Mouse (Mus musculus) CD8-positive naive resting alpha-beta T cell, adult 57 days (primary cell): ENCODE data around the gene Olfr152. TPM values are rescaled to one million over a fixed set of nuclear protein-coding genes. Genes with fewer than 3 reads are reported as not detected.

Experiments
- total RNA-seq: library from RNA; stranded (reverse); gene quantifications from one replicate; pipeline ENCODE4 v1.2.4, GENCODE M21; 2023

Olfr152 gene
- total RNA-seq, result not detected

GRCm38 (mm10) chr2:87779183-87779582, at the start of gene Olfr152:
Gene Olfr152, plus strand, starts transcription at chr2:87779483.

GRCm38 (mm10) chr2:87739878-87740277, 39.4 kb upstream of the Olfr152 start, which contains the start of gene Olfr1138:
Gene Olfr1138, minus strand, starts transcription at chr2:87739978.

GRCm38 (mm10) chr2:87743452-87743851, 35.8 kb upstream of the Olfr152 start, which contains the start of gene Olfr1140:
Gene Olfr1140, plus strand, starts transcription at chr2:87743752.

GRCm38 (mm10) chr2:87753891-87754290, 25.4 kb upstream of the Olfr152 start, which contains the start of gene Olfr1141:
Gene Olfr1141, minus strand, starts transcription at chr2:87753991.

GRCm38 (mm10) chr2:87800292-87800691, 21.0 kb downstream of the Olfr152 start, which contains the start of gene Olfr1143:
Gene Olfr1143, plus strand, starts transcription at chr2:87800592.

GRCm38 (mm10) chr2:87809522-87809921, 30.2 kb downstream of the Olfr152 start, which contains the start of gene Olfr1145:
Gene Olfr1145, plus strand, starts transcription at chr2:87809822.

GRCm38 (mm10) chr2:87830233-87830632, 51.0 kb downstream of the Olfr152 start, which contains the start of gene Olfr1148:
Gene Olfr1148, plus strand, starts transcription at chr2:87830533.

Other genes with a start within 250 kb of the Olfr152 start
- not detected for gene Olfr153, start 247.7 kb upstream of the Olfr152 start, total RNA-seq
- gene Olfr1128, start 233.9 kb upstream of the Olfr152 start, total RNA-seq, result not detected
- not detected for gene Olfr1129, start 205.6 kb upstream of the Olfr152 start, total RNA-seq
- gene Olfr1130, start 173.3 kb upstream of the Olfr152 start, total RNA-seq, result not detected
- not detected for gene Olfr1131, start 152.4 kb upstream of the Olfr152 start, total RNA-seq
- gene Olfr1132, start 141.9 kb upstream of the Olfr152 start, total RNA-seq, result not detected
- not detected for gene Olfr1133, start 132.1 kb upstream of the Olfr152 start, total RNA-seq
- gene Olfr1134, start 121.0 kb upstream of the Olfr152 start, total RNA-seq, result not detected
- not detected for gene Olfr1135, start 105.8 kb upstream of the Olfr152 start, total RNA-seq
- not detected for gene Olfr1136, start 85.5 kb upstream of the Olfr152 start, total RNA-seq
- gene Olfr1137, start 66.3 kb upstream of the Olfr152 start, total RNA-seq, result not detected
- not detected for gene Olfr1138, start 39.5 kb upstream of the Olfr152 start, total RNA-seq
- not detected for gene Olfr1140, start 35.7 kb upstream of the Olfr152 start, total RNA-seq
- not detected for gene Olfr1141, start 25.5 kb upstream of the Olfr152 start, total RNA-seq
- not detected for gene Olfr1143, start 21.1 kb downstream of the Olfr152 start, total RNA-seq
- not detected for gene Olfr1145, start 30.3 kb downstream of the Olfr152 start, total RNA-seq
- not detected for gene Olfr1148, start 51.0 kb downstream of the Olfr152 start, total RNA-seq
- not detected for gene Olfr1150-ps1, start 64.5 kb downstream of the Olfr152 start, total RNA-seq
- not detected for gene Olfr1151, start 76.4 kb downstream of the Olfr152 start, total RNA-seq
- not detected for gene Olfr1152, start 87.0 kb downstream of the Olfr152 start, total RNA-seq
- not detected for gene Olfr1153, start 115.5 kb downstream of the Olfr152 start, total RNA-seq
- gene Olfr1154, start 125.7 kb downstream of the Olfr152 start, total RNA-seq, result not detected
- gene Olfr1155, start 165.7 kb downstream of the Olfr152 start, total RNA-seq, result not detected
- gene Olfr1156, start 173.6 kb downstream of the Olfr152 start, total RNA-seq, result not detected
- not detected for gene Olfr1157, start 188.8 kb downstream of the Olfr152 start, total RNA-seq
- not detected for gene Olfr74, start 195.2 kb downstream of the Olfr152 start, total RNA-seq
- not detected for gene Olfr1158, start 210.6 kb downstream of the Olfr152 start, total RNA-seq
- not detected for gene Olfr1160, start 228.8 kb downstream of the Olfr152 start, total RNA-seq
- gene Olfr1161, start 243.3 kb downstream of the Olfr152 start, total RNA-seq, result not detected